Mouse (Mus musculus): ENCODE data around the gene Manba. TPM values are rescaled to one million over a fixed set of nuclear protein-coding genes. Genes with fewer than 3 reads are reported as not detected.
A peak's percentile ranks its signal among the peaks of the same experiment; 100 is the strongest.

Manba gene
- total and polyA plus RNA-seq, 2 experiments from 2014 or later: 20.6 to 36.0 TPM

DNA sequence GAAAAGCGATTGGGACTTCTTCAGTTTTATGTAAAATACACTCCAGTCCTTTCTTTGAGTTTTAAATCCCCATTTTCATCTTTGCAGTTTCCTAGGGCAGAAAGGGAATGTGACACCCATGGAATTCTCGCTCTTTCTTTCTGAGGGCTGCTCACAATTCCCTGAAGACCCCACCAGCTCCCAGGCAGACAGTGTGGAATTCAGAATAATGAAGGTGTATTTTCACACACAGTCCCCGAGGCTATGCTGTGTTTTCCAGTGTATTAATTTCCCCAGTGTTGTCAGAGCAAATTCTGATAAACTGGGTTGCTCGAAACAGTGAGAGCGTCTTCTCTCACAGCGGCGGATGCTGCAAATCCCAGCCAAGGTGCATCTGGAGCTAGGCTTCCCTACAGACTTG, 44.3 kb downstream of the Manba start:
- Histone ChIP-seq H3K4me2 (ENCODE audit: low read depth, low read length) (no peak overlapping the region), H3K27me3 (ENCODE audit: control insufficient read depth, insufficient read depth, low read length) (no peaks in the 10 kb centered on the region), H3K4me3 (ENCODE audit: low read depth, low read length) (no peak overlapping the region), H3K4me1 (ENCODE audit: control insufficient read depth, insufficient read depth) (no peaks in the 10 kb centered on the region), H3K36me3 (replicated peaks; ENCODE audit: control insufficient read depth, insufficient read depth, low read length) (peaks cover 10% of the 10 kb centered on the region; the same call in 1 of the 2 replicates), H3K27ac (ENCODE audit: low read depth) (no peak overlapping the region), H3K9me3 (replicated peaks; ENCODE audit: control insufficient read depth, low read length) (no peaks in the 10 kb centered on the region), H3K9ac (replicated peaks; ENCODE audit: low read depth, low read length) (no peak overlapping the region)
- DNase-seq (ENCODE audit: low spot score): no peak
- TF ChIP-seq CTCF (IDR thresholded peaks at IDR 0.05; ENCODE audit: low read depth): no peak
- no peak for TF ChIP-seq EP300 (IDR thresholded peaks at IDR 0.05; ENCODE audit: low read depth)
- WGBS: 90% methylated on average over 7 of the region's 7 CpGs
- ATAC-seq (ENCODE audit: insufficient read depth, low read depth): no peak

DNA sequence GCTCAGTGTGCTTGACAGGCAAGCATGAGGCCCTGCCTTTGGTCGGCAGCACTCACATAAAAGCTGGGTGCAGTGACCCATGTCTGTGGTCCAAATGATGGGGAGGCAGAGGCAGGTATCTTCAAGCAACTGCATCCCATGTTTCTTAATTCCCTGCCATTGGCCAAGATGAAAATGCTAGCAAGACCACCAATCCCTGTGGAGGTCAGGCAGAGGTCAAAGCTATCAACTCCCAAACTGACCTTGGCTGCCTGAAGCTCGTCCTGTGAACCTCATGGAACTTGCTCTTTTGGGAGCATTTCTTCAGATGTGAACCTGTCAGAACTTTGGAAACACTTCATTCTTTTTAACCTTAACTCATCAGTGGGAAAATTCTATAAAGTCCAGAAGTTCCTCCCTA, 46.4 kb downstream of the Manba start:
- DNase-seq (ENCODE audit: low spot score) (no peak), ATAC-seq (ENCODE audit: insufficient read depth, low read depth) (no peak)
- no peak overlapping the region for H3K4me3 ChIP-seq (ENCODE audit: low read depth, low read length)
- 68% methylated on average over 2 of the region's 2 CpGs for WGBS
- no peak overlapping the region for H3K9ac ChIP-seq (replicated peaks; ENCODE audit: low read depth, low read length)
- no peak overlapping the region for H3K4me2 ChIP-seq (ENCODE audit: low read depth, low read length)
- 0 out of 2 replicates have a peak, but pooled peaks cover 6% of the 10 kb centered on the region for H3K36me3 ChIP-seq (replicated peaks; ENCODE audit: control insufficient read depth, insufficient read depth, low read length)
- TF ChIP-seq EP300 (IDR thresholded peaks at IDR 0.05; ENCODE audit: low read depth): no peak
- no peak for TF ChIP-seq CTCF (IDR thresholded peaks at IDR 0.05; ENCODE audit: low read depth)
- H3K27ac ChIP-seq (ENCODE audit: low read depth): no peak overlapping the region
- no peaks in the 10 kb centered on the region for H3K9me3 ChIP-seq (replicated peaks; ENCODE audit: control insufficient read depth, low read length)
- no peaks in the 10 kb centered on the region for H3K4me1 ChIP-seq (ENCODE audit: control insufficient read depth, insufficient read depth)
- H3K27me3 ChIP-seq (ENCODE audit: control insufficient read depth, insufficient read depth, low read length): no peaks in the 10 kb centered on the region

DNA sequence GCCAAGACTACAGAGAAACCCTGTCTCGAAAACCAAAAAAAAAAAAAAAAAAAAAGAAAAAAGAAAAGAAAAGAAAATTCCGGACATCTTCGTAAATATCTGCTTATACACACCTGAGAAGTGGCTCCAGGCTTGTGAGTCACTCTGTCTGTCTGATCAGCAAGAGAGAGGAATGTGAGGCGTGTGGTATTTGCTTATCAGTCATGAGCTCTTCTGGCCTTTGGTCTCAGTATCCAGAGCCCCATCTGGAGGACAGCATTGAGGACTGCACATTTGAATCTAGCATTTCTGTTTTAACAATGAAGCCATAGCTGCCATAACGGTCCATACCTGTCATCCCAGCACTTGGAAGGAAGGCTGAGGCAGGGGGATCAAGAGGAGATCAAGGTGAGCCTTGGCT, 48.7 kb downstream of the Manba start:
- no peak overlapping the region for H3K4me2 ChIP-seq (ENCODE audit: low read depth, low read length)
- 0 out of 2 replicates have a peak, but pooled peaks cover 6% of the 10 kb centered on the region for H3K36me3 ChIP-seq (replicated peaks; ENCODE audit: control insufficient read depth, insufficient read depth, low read length)
- no peaks in the 10 kb centered on the region for H3K9me3 ChIP-seq (replicated peaks; ENCODE audit: control insufficient read depth, low read length)
- no peaks in the 10 kb centered on the region for H3K4me1 ChIP-seq (ENCODE audit: control insufficient read depth, insufficient read depth)
- H3K27ac ChIP-seq (ENCODE audit: low read depth): no peak overlapping the region
- H3K9ac ChIP-seq (replicated peaks; ENCODE audit: low read depth, low read length): no peak overlapping the region
- no peak overlapping the region for H3K4me3 ChIP-seq (ENCODE audit: low read depth, low read length)
- H3K27me3 ChIP-seq (ENCODE audit: control insufficient read depth, insufficient read depth, low read length): no peaks in the 10 kb centered on the region
- 43% methylated on average over 4 of the region's 5 CpGs for WGBS
- DNase-seq (ENCODE audit: low spot score) (peak; percentile 45), ATAC-seq (ENCODE audit: insufficient read depth, low read depth) (peak; percentile 58; the same call in 1 of the 2 replicates)
- TF ChIP-seq EP300 (IDR thresholded peaks at IDR 0.05; ENCODE audit: low read depth) (no peak), CTCF (IDR thresholded peaks at IDR 0.05; ENCODE audit: low read depth) (peak; percentile 60)

DNA sequence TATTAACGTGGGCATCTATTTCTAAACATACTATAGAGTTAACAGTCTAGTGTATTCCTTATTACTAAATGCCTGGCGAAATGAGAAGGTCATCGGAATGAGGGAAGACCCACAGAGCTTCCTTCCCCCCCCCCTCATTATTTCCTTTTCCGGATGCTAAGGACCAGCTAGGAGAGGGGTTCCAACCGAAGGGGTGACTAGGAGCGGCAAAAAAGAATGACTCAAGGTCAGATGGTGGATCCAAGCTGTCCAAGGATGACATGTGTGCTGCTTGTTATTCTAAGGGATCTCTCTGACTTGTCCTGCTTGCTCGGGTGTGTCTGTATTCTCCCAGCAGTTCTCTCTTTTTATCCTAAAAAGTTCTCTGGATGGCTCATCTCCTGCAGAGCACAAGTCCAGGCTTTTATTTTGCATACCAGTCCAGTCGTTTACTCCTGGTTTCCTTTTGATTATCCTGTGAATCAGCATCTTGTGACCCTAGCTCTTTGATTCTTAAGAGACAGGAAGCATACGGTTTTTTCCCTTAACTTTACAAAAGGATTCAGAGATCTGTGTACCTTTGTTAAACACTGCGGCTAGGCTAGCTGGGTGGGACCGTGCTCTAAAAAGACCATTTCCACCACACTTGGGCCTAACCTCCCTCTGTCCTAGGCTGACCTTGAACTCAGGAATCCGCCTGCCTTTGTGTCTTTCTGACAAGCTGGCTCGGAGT, 61.0 kb downstream of the Manba start:
- Histone ChIP-seq H3K9ac (replicated peaks; ENCODE audit: low read depth, low read length) (no peak overlapping the region), H3K27ac (ENCODE audit: low read depth) (peak overlapping the region; percentile 3; the same call in 1 of the 2 replicates), H3K27me3 (ENCODE audit: control insufficient read depth, insufficient read depth, low read length) (no peaks in the 10 kb centered on the region), H3K4me2 (ENCODE audit: low read depth, low read length) (no peak overlapping the region), H3K4me1 (ENCODE audit: control insufficient read depth, insufficient read depth) (no peaks in the 10 kb centered on the region), H3K4me3 (ENCODE audit: low read depth, low read length) (no peak overlapping the region), H3K36me3 (replicated peaks; ENCODE audit: control insufficient read depth, insufficient read depth, low read length) (peaks cover 26% of the 10 kb centered on the region), H3K9me3 (replicated peaks; ENCODE audit: control insufficient read depth, low read length) (no peaks in the 10 kb centered on the region)
- no peak; the same call in 1 of the 2 replicates for ATAC-seq (ENCODE audit: insufficient read depth, low read depth)
- WGBS: 54% methylated on average over 13 of the region's 13 CpGs
- TF ChIP-seq EP300 (IDR thresholded peaks at IDR 0.05; ENCODE audit: low read depth): no peak
- TF ChIP-seq CTCF (IDR thresholded peaks at IDR 0.05; ENCODE audit: low read depth): no peak
- DNase-seq (ENCODE audit: low spot score): no peak

DNA sequence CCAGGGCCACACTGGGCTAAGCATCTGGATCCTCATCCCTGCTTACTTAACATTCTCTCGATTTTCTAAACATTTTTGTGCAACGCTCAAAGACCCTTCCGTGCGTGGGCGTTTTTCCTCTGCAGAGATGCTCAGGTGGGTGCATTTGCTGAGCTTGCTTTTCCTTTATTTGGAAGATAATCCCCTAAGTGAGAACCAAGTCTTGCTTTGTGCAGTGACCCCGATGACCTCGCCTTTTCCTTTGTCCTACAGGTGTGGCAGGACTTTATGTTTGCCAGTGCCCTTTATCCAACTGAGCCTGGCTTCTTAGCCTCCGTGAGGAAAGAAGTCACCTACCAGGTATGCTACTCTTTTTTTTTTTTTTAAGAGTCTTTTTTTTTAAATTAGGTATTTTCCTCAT, 61.9 kb downstream of the Manba start:
- Histone ChIP-seq H3K27ac (ENCODE audit: low read depth) (no peak overlapping the region), H3K4me1 (ENCODE audit: control insufficient read depth, insufficient read depth) (no peaks in the 10 kb centered on the region), H3K9me3 (replicated peaks; ENCODE audit: control insufficient read depth, low read length) (no peaks in the 10 kb centered on the region), H3K36me3 (replicated peaks; ENCODE audit: control insufficient read depth, insufficient read depth, low read length) (peaks cover 26% of the 10 kb centered on the region), H3K4me2 (ENCODE audit: low read depth, low read length) (no peak overlapping the region), H3K27me3 (ENCODE audit: control insufficient read depth, insufficient read depth, low read length) (no peaks in the 10 kb centered on the region), H3K9ac (replicated peaks; ENCODE audit: low read depth, low read length) (no peak overlapping the region), H3K4me3 (ENCODE audit: low read depth, low read length) (no peak overlapping the region)
- WGBS: 88% methylated on average over 8 of the region's 8 CpGs
- DNase-seq (ENCODE audit: low spot score) (no peak), ATAC-seq (ENCODE audit: insufficient read depth, low read depth) (no peak)
- TF ChIP-seq CTCF (IDR thresholded peaks at IDR 0.05; ENCODE audit: low read depth) (no peak), EP300 (IDR thresholded peaks at IDR 0.05; ENCODE audit: low read depth) (no peak)

DNA sequence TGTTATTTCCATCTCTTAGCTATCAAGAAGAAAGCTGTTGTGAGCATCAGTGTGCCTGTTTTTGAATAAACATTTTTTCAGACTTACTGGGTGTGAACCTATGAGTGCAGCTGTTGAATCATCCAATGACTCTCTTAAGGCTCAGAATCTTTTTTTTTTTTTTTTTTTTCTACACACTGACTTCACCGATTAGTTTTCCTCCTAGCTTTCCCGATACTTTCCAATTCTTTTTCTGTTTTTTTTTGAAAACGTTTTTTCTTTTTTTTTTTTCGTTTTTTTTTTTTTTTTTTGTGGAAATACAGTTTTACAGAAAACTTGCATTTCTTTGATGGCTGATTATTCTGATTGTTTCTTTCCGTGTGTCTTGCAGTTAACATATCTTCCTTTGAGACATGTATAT, 67.5 kb downstream of the Manba start:
- 76% methylated on average over 5 of the region's 5 CpGs for WGBS
- DNase-seq (ENCODE audit: low spot score): no peak
- no peaks in the 10 kb centered on the region for H3K9me3 ChIP-seq (replicated peaks; ENCODE audit: control insufficient read depth, low read length)
- H3K27ac ChIP-seq (ENCODE audit: low read depth): no peak overlapping the region
- H3K4me1 ChIP-seq (ENCODE audit: control insufficient read depth, insufficient read depth): no peaks in the 10 kb centered on the region
- no peak for TF ChIP-seq CTCF (IDR thresholded peaks at IDR 0.05; ENCODE audit: low read depth)
- TF ChIP-seq EP300 (IDR thresholded peaks at IDR 0.05; ENCODE audit: low read depth): no peak
- H3K27me3 ChIP-seq (ENCODE audit: control insufficient read depth, insufficient read depth, low read length): no peaks in the 10 kb centered on the region
- H3K4me3 ChIP-seq (ENCODE audit: low read depth, low read length): no peak overlapping the region
- no peak for ATAC-seq (ENCODE audit: insufficient read depth, low read depth)
- H3K9ac ChIP-seq (replicated peaks; ENCODE audit: low read depth, low read length): no peak overlapping the region
- H3K4me2 ChIP-seq (ENCODE audit: low read depth, low read length): no peak overlapping the region
- H3K36me3 ChIP-seq (replicated peaks; ENCODE audit: control insufficient read depth, insufficient read depth, low read length): peaks cover 46% of the 10 kb centered on the region

Data from heart, postnatal 0 days (tissue).